Mouse (Mus musculus): ENCODE results near the gene Pfkl.

DNA sequence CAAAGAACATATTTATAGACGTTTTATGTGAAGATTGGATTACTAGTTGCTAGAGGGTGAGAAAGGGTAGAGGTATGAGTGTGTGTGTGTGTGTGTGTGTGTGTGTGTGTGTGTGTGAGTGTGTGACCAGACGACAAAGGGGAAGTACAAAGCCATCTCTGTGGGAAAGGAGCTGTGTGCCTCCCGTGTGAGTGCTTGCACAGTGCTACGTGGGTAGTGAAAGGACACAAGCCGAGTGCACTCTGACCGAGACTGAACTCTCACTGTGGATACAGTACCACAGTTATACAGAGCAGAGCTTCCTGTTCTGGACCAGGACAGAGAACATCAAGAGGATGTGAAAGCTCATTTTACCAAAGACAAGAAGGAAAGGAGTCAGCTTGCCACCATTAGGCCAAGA lies 45.9 kb downstream of the Pfkl start:
- TF ChIP-seq CTCF (IDR thresholded peaks at IDR 0.05) (no peak), EP300 (IDR thresholded peaks at IDR 0.05) (no peak)
